Mouse (Mus musculus): ENCODE measurements around the gene Adra2a. TPM values are rescaled to one million over a fixed set of nuclear protein-coding genes. Genes with fewer than 3 reads are reported as not detected.

Gene Adra2a
- polyA plus RNA-seq, 1 experiment = 6.8 TPM

- Histone ChIP-seq H3K4me3 (ENCODE audit: low read depth, low read length) (no peak overlapping the region), H3K27me3 (ENCODE audit: control insufficient read depth, insufficient read depth, low read length) (no peaks in the 10 kb centered on the region), H3K27ac (ENCODE audit: insufficient read depth, low read depth, low read length) (no peak overlapping the region), H3K36me3 (ENCODE audit: control insufficient read depth, insufficient read depth, low read length) (no peaks in the 10 kb centered on the region), H3K4me1 (ENCODE audit: control insufficient read depth, insufficient read depth, insufficient read length, low read length) (peaks cover 11% of the 10 kb centered on the region; the same call in 1 of the 2 replicates)
- no peak for TF ChIP-seq CTCF (IDR thresholded peaks at IDR 0.05; ENCODE audit: extremely low read depth, insufficient read length, insufficient replicate concordance, low read depth, low read length)
- TF ChIP-seq POLR2A (IDR thresholded peaks at IDR 0.05; ENCODE audit: low read depth, low read length) = no peak
- 21% methylated on average over 10 of the region's 10 CpGs for WGBS
Measured at GRCm38 (mm10) chr19:54076362-54077349, 32.7 kb downstream of the Adra2a start.

- 45% methylated on average over 9 of the region's 9 CpGs for WGBS
- H3K36me3 ChIP-seq (ENCODE audit: control insufficient read depth, insufficient read depth, low read length) = no peaks in the 10 kb centered on the region
- no peak for TF ChIP-seq POLR2A (IDR thresholded peaks at IDR 0.05; ENCODE audit: low read depth, low read length)
- TF ChIP-seq CTCF (IDR thresholded peaks at IDR 0.05; ENCODE audit: extremely low read depth, insufficient read length, insufficient replicate concordance, low read depth, low read length) = no peak
Measured at GRCm38 (mm10) chr19:54081303-54081702, 37.4 kb downstream of the Adra2a start.

GRCm38 (mm10) chr19:54081716-54082165 lies 37.8 kb downstream of the Adra2a start:
- TF ChIP-seq POLR2A (IDR thresholded peaks at IDR 0.05; ENCODE audit: low read depth, low read length) (no peak), CTCF (IDR thresholded peaks at IDR 0.05; ENCODE audit: extremely low read depth, insufficient read length, insufficient replicate concordance, low read depth, low read length) (no peak)
- Histone ChIP-seq H3K4me1 (ENCODE audit: control insufficient read depth, insufficient read depth, insufficient read length, low read length) (peaks cover 3% of the 10 kb centered on the region; the same call in 1 of the 2 replicates), H3K4me3 (ENCODE audit: low read depth, low read length) (no peak overlapping the region), H3K27me3 (ENCODE audit: control insufficient read depth, insufficient read depth, low read length) (no peaks in the 10 kb centered on the region), H3K36me3 (ENCODE audit: control insufficient read depth, insufficient read depth, low read length) (no peaks in the 10 kb centered on the region), H3K27ac (ENCODE audit: insufficient read depth, low read depth, low read length) (no peak overlapping the region)
- WGBS = 80% methylated on average over 9 of the region's 9 CpGs

More at GRCm38 (mm10) chr19:54081303-54081702, 37.4 kb downstream of the Adra2a start:
- no peak overlapping the region for H3K4me3 ChIP-seq (ENCODE audit: low read depth, low read length)
- no peak overlapping the region for H3K27ac ChIP-seq (ENCODE audit: insufficient read depth, low read depth, low read length)
- H3K27me3 ChIP-seq (ENCODE audit: control insufficient read depth, insufficient read depth, low read length) = no peaks in the 10 kb centered on the region
- peaks cover 3% of the 10 kb centered on the region; the same call in 1 of the 2 replicates for H3K4me1 ChIP-seq (ENCODE audit: control insufficient read depth, insufficient read depth, insufficient read length, low read length)

- no peaks in the 10 kb centered on the region for H3K27me3 ChIP-seq (ENCODE audit: control insufficient read depth, insufficient read depth, low read length)
- H3K36me3 ChIP-seq (ENCODE audit: control insufficient read depth, insufficient read depth, low read length) = no peaks in the 10 kb centered on the region
- no peak overlapping the region for H3K27ac ChIP-seq (ENCODE audit: insufficient read depth, low read depth, low read length)
- WGBS = 51% methylated on average over 10 of the region's 10 CpGs
- H3K4me1 ChIP-seq (ENCODE audit: control insufficient read depth, insufficient read depth, insufficient read length, low read length) = no peaks in the 10 kb centered on the region
- no peak overlapping the region for H3K4me3 ChIP-seq (ENCODE audit: low read depth, low read length)
- TF ChIP-seq POLR2A (IDR thresholded peaks at IDR 0.05; ENCODE audit: low read depth, low read length) (no peak), CTCF (IDR thresholded peaks at IDR 0.05; ENCODE audit: extremely low read depth, insufficient read length, insufficient replicate concordance, low read depth, low read length) (no peak)
Measured at GRCm38 (mm10) chr19:54087319-54087718, 43.4 kb downstream of the Adra2a start.

GRCm38 (mm10) chr19:54093599-54093998 lies 49.6 kb downstream of the Adra2a start:
- Histone ChIP-seq H3K36me3 (ENCODE audit: control insufficient read depth, insufficient read depth, low read length) (no peaks in the 10 kb centered on the region), H3K27ac (ENCODE audit: insufficient read depth, low read depth, low read length) (no peak overlapping the region), H3K4me1 (ENCODE audit: control insufficient read depth, insufficient read depth, insufficient read length, low read length) (no peaks in the 10 kb centered on the region), H3K27me3 (ENCODE audit: control insufficient read depth, insufficient read depth, low read length) (no peaks in the 10 kb centered on the region), H3K4me3 (ENCODE audit: low read depth, low read length) (no peak overlapping the region)
- WGBS = 85% methylated on average over 3 of the region's 3 CpGs
- TF ChIP-seq POLR2A (IDR thresholded peaks at IDR 0.05; ENCODE audit: low read depth, low read length) (no peak), CTCF (IDR thresholded peaks at IDR 0.05; ENCODE audit: extremely low read depth, insufficient read length, insufficient replicate concordance, low read depth, low read length) (no peak)

GRCm38 (mm10) chr19:54095716-54096115 lies 51.8 kb downstream of the Adra2a start:
- H3K4me1 ChIP-seq (ENCODE audit: control insufficient read depth, insufficient read depth, insufficient read length, low read length) = no peaks in the 10 kb centered on the region
- no peaks in the 10 kb centered on the region for H3K36me3 ChIP-seq (ENCODE audit: control insufficient read depth, insufficient read depth, low read length)
- H3K4me3 ChIP-seq (ENCODE audit: low read depth, low read length) = no peak overlapping the region
- H3K27me3 ChIP-seq (ENCODE audit: control insufficient read depth, insufficient read depth, low read length) = no peaks in the 10 kb centered on the region
- H3K27ac ChIP-seq (ENCODE audit: insufficient read depth, low read depth, low read length) = no peak overlapping the region
- TF ChIP-seq CTCF (IDR thresholded peaks at IDR 0.05; ENCODE audit: extremely low read depth, insufficient read length, insufficient replicate concordance, low read depth, low read length) (no peak), POLR2A (IDR thresholded peaks at IDR 0.05; ENCODE audit: low read depth, low read length) (no peak)
- 87% methylated on average over 5 of the region's 5 CpGs for WGBS

GRCm38 (mm10) chr19:54098367-54098766 lies 54.4 kb downstream of the Adra2a start:
- no peaks in the 10 kb centered on the region for H3K36me3 ChIP-seq (ENCODE audit: control insufficient read depth, insufficient read depth, low read length)
- TF ChIP-seq POLR2A (IDR thresholded peaks at IDR 0.05; ENCODE audit: low read depth, low read length) = no peak
- no peak for TF ChIP-seq CTCF (IDR thresholded peaks at IDR 0.05; ENCODE audit: extremely low read depth, insufficient read length, insufficient replicate concordance, low read depth, low read length)
- no peaks in the 10 kb centered on the region for H3K27me3 ChIP-seq (ENCODE audit: control insufficient read depth, insufficient read depth, low read length)
- no peaks in the 10 kb centered on the region for H3K4me1 ChIP-seq (ENCODE audit: control insufficient read depth, insufficient read depth, insufficient read length, low read length)
- 85% methylated on average over 3 of the region's 3 CpGs for WGBS
- H3K27ac ChIP-seq (ENCODE audit: insufficient read depth, low read depth, low read length) = no peak overlapping the region
- no peak overlapping the region for H3K4me3 ChIP-seq (ENCODE audit: low read depth, low read length)

Other genes with a start within 250 kb of the Adra2a start
- 1.9 and 3.8 TPM in 2 replicates for gene Pdcd4, start 151.9 kb upstream of the Adra2a start, polyA plus RNA-seq (2012; rRNA removed)
- 4.9 and 8.7 TPM in 2 replicates for gene Shoc2, start 99.8 kb upstream of the Adra2a start, polyA plus RNA-seq (2012; rRNA removed)
- 1.6 and 1.7 TPM in 2 replicates for gene Bbip1, start 99.5 kb upstream of the Adra2a start, polyA plus RNA-seq (2012; rRNA removed)

Measured in small intestine, adult 2 months (tissue).